Mouse (Mus musculus): ENCODE data around the gene Dapk3.

DNA sequence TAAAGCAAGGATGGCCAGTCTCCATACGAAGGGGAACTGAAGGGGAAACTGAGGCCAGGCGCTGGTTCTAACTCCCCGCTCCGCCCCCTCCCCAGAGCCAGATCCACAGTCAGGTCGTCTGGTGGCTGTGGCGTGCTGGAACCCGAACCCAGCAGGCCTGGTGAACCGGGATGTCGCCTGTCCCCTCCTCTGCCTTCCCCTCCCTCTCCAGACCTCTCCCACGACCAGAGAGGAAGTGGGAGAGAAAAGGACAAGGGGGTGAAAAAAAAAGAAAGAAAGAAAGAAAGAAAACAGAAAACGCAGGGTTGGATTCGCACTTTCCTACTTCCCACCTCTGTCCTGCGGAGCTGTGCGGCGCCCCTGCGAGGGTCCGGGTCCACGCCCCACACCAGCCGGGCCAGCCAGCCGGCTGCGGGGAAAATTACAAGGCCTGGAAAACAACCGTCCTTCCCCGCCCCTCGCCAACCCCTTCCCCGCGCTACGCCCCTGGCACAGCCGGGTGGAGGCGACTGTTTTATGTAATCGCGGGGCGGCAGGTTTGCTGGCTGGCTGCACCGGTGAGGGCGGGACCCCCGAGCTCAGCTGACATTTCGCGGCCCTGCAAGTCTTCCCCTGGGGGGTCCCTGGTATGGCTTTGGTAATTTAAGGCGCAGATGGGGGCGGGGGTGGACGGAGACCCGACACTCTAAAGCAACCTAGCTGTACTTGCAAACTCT is 47.7 kb upstream of the Dapk3 start, which contains the start of gene Zbtb7a:
- TF ChIP-seq CTCF (IDR thresholded peaks at IDR 0.05; ENCODE audit: borderline replicate concordance, control insufficient read depth, extremely low read depth, insufficient read depth, low read length, poor library complexity) (no peak), POLR2A (IDR thresholded peaks at IDR 0.05; ENCODE audit: control insufficient read depth, extremely low read depth, insufficient read depth, low read length, poor library complexity) (no peak)

Data from thymus, adult 2 months (tissue).